Mouse (Mus musculus) forebrain, embryonic 10.5 days (tissue): ENCODE results near the gene Scaper. TPM values are rescaled to one million over a fixed set of nuclear protein-coding genes. Genes with fewer than 3 reads are reported as not detected.

ENCODE experiments used
- DNase-seq: peaks from one replicate; pipeline ENCODE4 v3.0.0-alpha.2; 2017; ENCODE audit warnings: low spot score; ENCODE audit errors: extremely low spot score
- H3K27ac ChIP-seq: fragments of 300-500 bp; sonication (generic); 2 replicates; pipeline ENCODE4 v1.5.1; 2016; ENCODE audit warnings: mild to moderate bottlenecking
- H3K27me3 ChIP-seq: fragments of 300-500 bp; sonication (generic); 2 replicates; pipeline ENCODE4 v1.6.1; 2016; ENCODE audit warnings: mild to moderate bottlenecking; ENCODE audit not compliant: poor library complexity, severe bottlenecking
- H3K36me3 ChIP-seq: fragments of 300-500 bp; sonication (generic); replicated peaks from 2 replicates; pipeline ENCODE4 v1.6.1; 2016; ENCODE audit warnings: mild to moderate bottlenecking, moderate library complexity
- H3K4me1 ChIP-seq: fragments of 300-500 bp; sonication (generic); 2 replicates; pipeline ENCODE4 v1.6.1; 2016
- H3K4me3 ChIP-seq: fragments of 300-500 bp; sonication (generic); 2 replicates; pipeline ENCODE4 v1.5.1; 2016; ENCODE audit warnings: mild to moderate bottlenecking, moderate library complexity
- H3K9me3 ChIP-seq: fragments of 300-500 bp; sonication (generic); 2 replicates; pipeline ENCODE4 v1.6.1; 2016; ENCODE audit warnings: mild to moderate bottlenecking, moderate library complexity
- WGBS: fragments of 180-500 bp; shearing (Covaris S2); methylation state at CpG from one replicate; pipeline ENCODE4 v1.1.7; 2016; 5-methylcytosine and 5-hydroxymethylcytosine counted together
- polyA plus RNA-seq: library from polyadenylated mRNA; unstranded; fragments of >200 nt; fragmentation: Nextera tagmentation; extraction: Ambion mirVana; gene quantifications from 2 replicates; pipeline ENCODE4 v1.2.1, GENCODE M21; 2016

The Scaper gene
- 6.0 and 6.1 TPM in 2 replicates for polyA plus RNA-seq

DNA sequence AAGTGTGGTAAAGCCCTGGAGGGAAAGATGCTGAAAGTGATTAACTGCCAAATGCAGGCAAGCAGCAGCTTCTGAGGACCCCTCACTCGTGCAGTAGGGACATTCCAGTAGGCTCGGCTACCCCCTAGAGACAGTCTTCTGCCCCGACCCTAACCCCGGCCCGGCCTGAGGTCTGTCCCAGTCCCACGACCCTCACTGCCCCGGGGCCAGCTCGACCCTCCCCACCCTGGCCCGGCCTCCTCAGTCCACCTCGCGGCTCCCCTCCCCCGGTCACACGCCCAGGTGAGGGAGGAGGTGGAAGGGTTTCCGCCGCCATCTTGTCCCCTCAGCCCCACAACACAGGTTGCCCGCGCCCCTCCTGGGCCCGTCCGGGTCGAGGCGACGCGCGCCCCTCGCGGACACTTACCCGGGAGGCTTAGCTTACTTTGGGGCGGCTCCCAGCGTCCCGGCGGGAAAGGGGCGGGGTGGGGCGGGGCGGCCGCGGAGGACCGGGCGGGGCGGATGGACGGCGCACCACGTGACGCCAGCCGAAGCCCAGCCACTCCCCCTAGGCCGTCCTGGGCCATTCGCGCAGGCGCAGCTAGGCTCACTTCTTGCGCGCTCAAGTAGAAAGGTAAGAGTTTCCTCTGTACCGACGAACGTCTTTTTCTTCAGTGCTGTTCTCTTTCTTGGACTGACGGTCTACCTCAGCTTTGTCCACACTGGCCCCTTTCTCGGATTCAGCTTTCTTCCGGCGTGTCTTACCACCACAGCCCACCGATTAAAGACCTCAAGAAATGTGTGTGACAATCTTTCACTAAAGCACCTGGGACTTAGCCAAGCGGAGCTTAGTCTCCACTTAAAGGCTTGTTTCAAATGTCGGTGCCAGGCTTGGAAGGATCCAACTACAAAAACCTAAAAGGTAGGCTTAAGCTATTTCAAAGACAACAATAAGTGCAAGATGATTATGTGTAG, at the start of gene Scaper:
Gene Scaper (minus strand): TSS at position 456 of the 954 bp plus-strand sequence.
- Histone ChIP-seq H3K4me1 (peaks cover 28% of the 10 kb centered on the region), H3K4me3 (peak within 1 kb of the TSS; percentile 73), H3K27me3 (no peaks in the 10 kb centered on the region), H3K27ac (peak within 1 kb of the TSS; percentile 97), H3K36me3 (0 out of 2 replicates have a peak, but pooled peaks cover 3% of the 10 kb centered on the region), H3K9me3 (no peaks in the 10 kb centered on the region)
- WGBS = under 1% methylated on average over 60 of the region's 60 CpGs
- peak; percentile 94 for DNase-seq

DNA sequence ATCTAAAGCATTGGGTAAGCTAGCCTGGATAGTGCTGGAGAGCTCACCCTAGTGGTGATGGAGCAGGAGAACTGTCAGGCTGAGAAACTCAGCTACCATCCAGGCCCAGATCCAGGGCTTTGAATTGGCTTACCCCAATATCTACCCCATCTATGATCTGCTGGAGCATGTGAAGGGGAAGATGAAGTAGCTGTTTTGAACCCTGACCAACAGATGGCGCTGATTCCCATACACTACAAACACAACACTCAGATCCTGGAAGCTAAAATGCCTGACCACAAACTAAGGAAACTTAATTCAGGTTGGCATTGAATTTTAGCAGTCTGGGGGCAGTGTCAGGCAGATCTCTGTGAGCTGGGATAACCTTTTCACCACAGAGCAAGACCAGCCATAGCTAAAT, 8.9 kb upstream of the Scaper start:
- no peak for DNase-seq
- H3K27me3 ChIP-seq = no peaks in the 10 kb centered on the region
- H3K27ac ChIP-seq = no peak overlapping the region
- no peaks in the 10 kb centered on the region for H3K4me1 ChIP-seq
- WGBS = 12% methylated on average over 1 of the region's 1 CpGs
- H3K9me3 ChIP-seq = peaks cover 15% of the 10 kb centered on the region; the same call in 1 of the 2 replicates
- peaks cover 54% of the 10 kb centered on the region for H3K36me3 ChIP-seq
- H3K4me3 ChIP-seq = no peak overlapping the region

DNA sequence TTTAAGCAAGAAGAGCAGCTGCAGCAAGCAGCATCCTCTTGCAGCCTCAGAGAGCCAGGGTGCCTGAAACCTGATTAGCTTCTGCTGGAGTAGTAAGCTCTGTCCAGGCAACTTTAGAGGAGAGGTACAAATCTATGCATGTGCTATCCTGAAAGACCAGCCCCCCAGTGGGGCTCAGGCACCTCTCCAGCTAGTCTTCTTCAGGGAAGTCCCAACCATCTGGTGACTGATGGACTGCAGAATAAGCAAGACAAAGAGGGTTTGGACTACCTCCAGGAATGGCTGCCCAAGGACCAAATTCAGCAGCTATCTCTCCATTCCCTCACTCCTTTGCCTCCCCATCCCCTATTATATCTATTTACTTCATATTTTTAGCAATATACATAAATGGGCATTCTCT, 3.4 kb upstream of the Scaper start:
- Histone ChIP-seq H3K36me3 (peaks cover 30% of the 10 kb centered on the region), H3K4me3 (no peak overlapping the region), H3K9me3 (no peaks in the 10 kb centered on the region), H3K4me1 (peaks cover 28% of the 10 kb centered on the region), H3K27ac (no peak overlapping the region), H3K27me3 (no peaks in the 10 kb centered on the region)
- no peak for DNase-seq

DNA sequence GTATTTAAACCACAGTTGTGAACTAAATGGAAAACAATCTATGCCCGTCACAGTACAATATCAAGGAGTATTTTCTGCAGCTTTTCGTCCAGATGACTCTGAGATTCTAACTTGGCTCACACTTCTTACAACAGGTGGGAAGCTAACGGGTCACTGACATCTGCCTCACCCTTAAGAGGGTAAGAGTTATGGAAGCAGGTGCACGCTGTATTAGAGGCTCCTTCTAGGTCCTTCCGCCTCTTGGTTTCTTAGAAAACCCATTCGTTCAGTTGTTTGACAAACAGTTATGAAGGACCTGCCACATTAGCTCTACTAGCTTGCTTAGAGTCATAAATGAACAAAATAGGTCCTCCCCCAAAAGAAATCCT, 683 bp upstream of the Scaper start:
- Histone ChIP-seq H3K4me1 (peaks cover 28% of the 10 kb centered on the region), H3K27ac (peak overlapping the region; percentile 97), H3K36me3 (peaks cover 7% of the 10 kb centered on the region), H3K27me3 (no peaks in the 10 kb centered on the region), H3K9me3 (no peaks in the 10 kb centered on the region), H3K4me3 (peak overlapping the region; percentile 73)
- no peak for DNase-seq
- WGBS = 72% methylated on average over 6 of the region's 6 CpGs

DNA sequence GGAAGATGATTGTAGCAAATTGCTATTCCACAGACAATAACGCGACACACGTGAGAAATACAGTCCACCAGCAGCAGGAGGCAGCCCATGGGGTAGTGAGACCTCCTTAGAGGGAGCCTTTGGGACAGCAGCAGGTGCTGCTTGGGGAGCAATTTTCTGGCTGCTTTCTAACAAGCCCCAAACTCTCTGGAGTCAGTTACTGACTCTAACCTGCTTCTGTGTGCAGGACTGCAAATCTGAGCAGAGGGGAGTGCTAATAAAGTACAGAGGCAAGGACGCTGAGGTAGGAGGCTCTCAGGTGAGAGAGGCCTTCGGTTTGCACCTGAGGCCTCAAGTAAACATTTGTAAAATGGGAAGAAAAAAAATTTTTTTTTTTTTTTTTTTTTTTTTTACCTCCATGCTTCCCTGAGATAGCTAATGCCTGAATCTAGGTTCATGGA, 675 bp downstream of the Scaper start:
- Histone ChIP-seq H3K27ac (peak overlapping the region; percentile 97), H3K36me3 (0 out of 2 replicates have a peak, but pooled peaks cover 3% of the 10 kb centered on the region), H3K27me3 (no peaks in the 10 kb centered on the region), H3K4me3 (peak overlapping the region; percentile 73), H3K9me3 (no peaks in the 10 kb centered on the region), H3K4me1 (peaks cover 28% of the 10 kb centered on the region)
- 50% methylated on average over 5 of the region's 5 CpGs for WGBS
- peak; percentile 17 for DNase-seq

DNA sequence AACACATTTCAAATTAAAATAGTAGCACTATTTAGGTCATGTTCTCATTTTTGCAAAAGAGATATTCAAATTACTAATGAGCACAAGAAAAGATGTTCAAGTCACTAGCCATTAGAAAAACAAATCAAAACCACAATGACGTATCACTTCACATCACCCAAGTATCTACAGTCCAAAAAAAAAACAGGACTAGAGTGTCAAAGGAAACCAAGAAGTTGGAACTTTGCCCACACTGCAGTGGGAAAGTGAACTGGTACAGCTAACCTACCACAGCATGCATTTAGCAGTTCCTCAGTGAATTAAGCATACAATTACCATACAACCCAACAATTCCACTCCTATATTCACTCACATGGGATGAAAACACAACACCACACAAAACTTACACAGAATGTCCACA, 5.4 kb downstream of the Scaper start:
- Histone ChIP-seq H3K27me3 (no peaks in the 10 kb centered on the region), H3K27ac (no peak overlapping the region), H3K4me3 (no peak overlapping the region), H3K4me1 (peaks cover 6% of the 10 kb centered on the region), H3K36me3 (no peaks in the 10 kb centered on the region), H3K9me3 (no peaks in the 10 kb centered on the region)
- DNase-seq = no peak
- WGBS = 94% methylated on average over 1 of the region's 1 CpGs

DNA sequence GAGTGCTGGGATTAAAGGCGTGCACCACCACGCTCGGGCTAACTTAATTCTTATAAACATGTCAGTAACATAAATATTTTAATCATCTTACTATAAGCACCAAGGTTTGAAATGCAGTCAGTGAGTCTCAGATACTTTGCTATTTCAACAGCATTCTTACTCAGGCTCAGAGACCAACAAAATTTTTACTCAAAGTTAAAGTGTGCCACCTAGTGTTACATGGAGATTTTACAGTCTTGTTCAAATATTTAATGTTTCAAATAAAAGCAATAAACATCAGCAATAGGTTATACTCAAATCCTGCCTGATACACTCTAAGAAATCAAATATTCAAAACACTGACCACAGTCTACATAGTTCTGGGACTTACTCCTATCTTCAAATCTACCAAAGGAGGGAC, 19.3 kb downstream of the Scaper start:
- Histone ChIP-seq H3K9me3 (no peaks in the 10 kb centered on the region), H3K27ac (no peak overlapping the region), H3K27me3 (no peaks in the 10 kb centered on the region), H3K4me1 (no peaks in the 10 kb centered on the region), H3K36me3 (no peaks in the 10 kb centered on the region), H3K4me3 (no peak overlapping the region)
- no peak for DNase-seq
- WGBS = 71% methylated on average over 3 of the region's 3 CpGs

DNA sequence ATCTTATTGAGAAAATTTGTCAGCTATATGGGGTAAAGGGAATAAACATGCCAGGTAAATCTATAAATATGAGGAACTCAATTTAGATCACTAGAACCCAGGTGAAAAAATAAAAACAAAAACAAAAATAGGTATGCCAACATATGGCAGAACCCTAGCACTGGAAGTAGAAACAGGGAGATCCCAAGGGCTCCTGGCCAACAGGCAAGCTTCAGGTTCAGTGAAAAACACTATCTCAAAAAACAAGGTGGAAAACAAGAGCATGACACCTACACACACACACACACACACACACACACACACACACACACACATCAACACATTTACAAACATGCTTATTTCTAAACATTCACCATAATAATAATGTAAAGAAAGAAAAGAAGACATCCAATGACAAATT, 21.2 kb downstream of the Scaper start:
- no peak for DNase-seq
- H3K36me3 ChIP-seq = no peaks in the 10 kb centered on the region
- H3K4me1 ChIP-seq = no peaks in the 10 kb centered on the region
- no peak overlapping the region for H3K27ac ChIP-seq
- no peaks in the 10 kb centered on the region for H3K27me3 ChIP-seq
- H3K9me3 ChIP-seq = no peaks in the 10 kb centered on the region
- no peak overlapping the region for H3K4me3 ChIP-seq

DNA sequence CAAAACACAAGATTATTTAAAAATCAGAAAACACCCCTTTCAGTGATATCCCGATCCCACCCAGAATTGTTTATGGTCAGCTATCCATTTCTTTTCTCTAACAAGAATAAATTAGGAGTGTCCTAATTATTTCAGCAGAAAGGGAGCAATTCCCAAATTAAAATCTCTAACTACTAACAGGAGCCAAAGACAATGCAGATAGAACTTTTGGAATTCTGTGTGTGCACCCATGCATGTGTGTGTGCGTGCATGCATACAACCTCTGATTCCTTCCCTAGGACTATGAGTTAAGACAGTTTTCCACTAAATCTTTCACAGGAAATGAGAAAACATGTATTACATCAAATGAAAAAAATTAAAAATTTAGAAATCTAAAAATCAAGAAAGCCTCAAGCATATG, 26.4 kb downstream of the Scaper start:
- Histone ChIP-seq H3K36me3 (peaks cover 8% of the 10 kb centered on the region; the same call in 1 of the 2 replicates), H3K27me3 (no peaks in the 10 kb centered on the region), H3K9me3 (no peaks in the 10 kb centered on the region), H3K27ac (no peak overlapping the region), H3K4me3 (no peak overlapping the region), H3K4me1 (0 out of 2 replicates have a peak, but pooled peaks cover 3% of the 10 kb centered on the region)
- DNase-seq = no peak
- 56% methylated on average over 2 of the region's 2 CpGs for WGBS

DNA sequence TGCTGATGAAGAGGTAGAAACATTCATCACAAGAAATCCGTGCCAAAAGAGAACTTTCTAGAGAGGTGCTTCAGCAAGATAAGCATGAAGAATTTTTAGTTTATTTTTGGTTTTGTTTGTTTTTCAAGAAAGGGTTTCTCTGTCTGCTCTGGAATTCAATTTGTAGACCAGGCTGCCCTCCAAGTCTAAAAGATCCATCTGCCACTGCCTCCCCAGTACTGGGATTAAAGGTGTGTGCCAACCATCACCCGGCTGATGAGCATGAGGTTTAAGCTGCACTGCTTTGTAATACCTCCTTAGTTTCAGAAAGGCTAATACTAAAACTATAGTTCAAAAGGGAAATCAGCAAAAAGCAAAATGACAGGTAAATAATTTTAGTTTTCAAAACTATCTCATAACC, 35.0 kb downstream of the Scaper start:
- Histone ChIP-seq H3K27ac (no peak overlapping the region), H3K4me1 (peaks cover 4% of the 10 kb centered on the region; the same call in 1 of the 2 replicates), H3K36me3 (no peaks in the 10 kb centered on the region), H3K27me3 (no peaks in the 10 kb centered on the region), H3K4me3 (no peak overlapping the region), H3K9me3 (no peaks in the 10 kb centered on the region)
- 79% methylated on average over 2 of the region's 2 CpGs for WGBS
- no peak for DNase-seq

DNA sequence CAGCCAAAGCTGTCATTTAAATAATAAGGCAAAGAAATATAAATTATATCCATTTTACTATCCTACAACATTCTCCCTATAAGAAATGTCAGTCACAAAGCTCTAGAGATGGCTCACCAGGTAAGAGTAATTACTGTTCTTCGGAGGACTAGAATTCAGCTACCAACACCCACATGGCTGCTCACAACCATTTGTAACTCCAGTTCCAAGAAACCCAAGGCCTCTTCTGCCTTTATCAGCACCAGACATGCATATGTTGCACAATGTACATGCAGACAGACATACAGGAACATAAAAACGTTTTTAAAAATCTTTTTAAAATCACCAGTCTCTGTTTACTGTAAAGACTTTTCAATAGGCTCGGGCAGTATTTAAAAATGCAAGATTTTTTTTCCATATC, 36.3 kb downstream of the Scaper start:
- Histone ChIP-seq H3K36me3 (no peaks in the 10 kb centered on the region), H3K4me3 (no peak overlapping the region), H3K9me3 (no peaks in the 10 kb centered on the region), H3K4me1 (peaks cover 4% of the 10 kb centered on the region; the same call in 1 of the 2 replicates), H3K27ac (no peak overlapping the region), H3K27me3 (no peaks in the 10 kb centered on the region)
- no peak for DNase-seq
- 80% methylated on average over 3 of the region's 3 CpGs for WGBS

DNA sequence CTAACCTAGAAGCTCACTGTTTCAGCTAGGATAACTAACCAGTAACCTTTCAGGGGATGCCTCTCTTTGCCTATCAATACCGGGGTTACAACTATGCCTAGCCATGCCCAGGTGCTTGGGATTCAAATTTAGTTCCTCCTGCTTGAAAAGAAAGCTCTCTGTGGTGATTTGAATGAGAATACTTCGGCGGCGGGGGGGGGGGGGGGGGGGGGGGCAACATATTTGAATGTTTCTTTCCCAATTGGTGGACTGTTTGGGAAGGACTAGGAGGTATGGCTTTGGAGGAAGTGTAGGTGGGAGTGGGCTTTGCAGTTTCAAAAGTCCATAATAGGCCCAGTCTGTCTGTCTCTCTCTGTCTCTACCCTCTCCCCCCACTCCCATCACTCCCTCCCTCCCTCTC, 37.4 kb downstream of the Scaper start:
- 40% methylated on average over 4 of the region's 4 CpGs for WGBS
- Histone ChIP-seq H3K4me3 (no peak overlapping the region), H3K27ac (no peak overlapping the region), H3K9me3 (no peaks in the 10 kb centered on the region), H3K36me3 (no peaks in the 10 kb centered on the region), H3K4me1 (peaks cover 4% of the 10 kb centered on the region; the same call in 1 of the 2 replicates), H3K27me3 (no peaks in the 10 kb centered on the region)
- no peak for DNase-seq

DNA sequence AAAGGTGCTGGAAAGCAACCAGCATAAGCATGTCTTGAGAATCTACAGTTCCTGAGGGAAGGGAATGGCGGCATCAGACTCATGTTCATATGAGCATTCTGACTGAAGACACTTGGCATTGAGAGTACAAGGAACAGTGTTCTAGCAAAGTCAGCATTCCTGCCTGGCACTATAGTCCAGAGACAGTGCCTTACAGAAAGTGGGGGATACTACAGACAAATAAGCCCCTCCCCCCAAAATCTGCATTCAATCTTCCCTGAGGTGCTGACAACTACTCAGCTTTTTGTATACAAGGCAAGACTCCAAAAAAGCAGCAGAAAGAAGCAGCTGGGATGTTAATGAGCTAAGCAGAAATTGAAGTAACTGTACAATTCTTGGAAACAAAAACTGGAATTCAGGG, 59.9 kb downstream of the Scaper start:
- no peaks in the 10 kb centered on the region for H3K27me3 ChIP-seq
- no peak overlapping the region for H3K27ac ChIP-seq
- WGBS = 96% methylated on average over 1 of the region's 1 CpGs
- no peak for DNase-seq
- H3K9me3 ChIP-seq = no peaks in the 10 kb centered on the region
- no peaks in the 10 kb centered on the region for H3K36me3 ChIP-seq
- no peak overlapping the region for H3K4me3 ChIP-seq
- no peaks in the 10 kb centered on the region for H3K4me1 ChIP-seq
